Mouse (Mus musculus) limb, embryonic 12.5 days (tissue): ENCODE measurements around the gene Cebpg. TPM values are rescaled to one million over a fixed set of nuclear protein-coding genes. Genes with fewer than 3 reads are reported as not detected.

ENCODE experiments used
- ATAC-seq: fragments of 200-750 bp; cut with Nextera tagmentation; 2 replicates; pipeline ENCODE4 v1.8.0; 2017; ENCODE audit warnings: low read depth, moderate TSS enrichment; ENCODE audit not compliant: insufficient number of reproducible peaks, insufficient read depth, low FRiP score, low TSS enrichment
- H3K27ac ChIP-seq: fragments of 300-500 bp; sonication (generic); 2 replicates; pipeline ENCODE4 v1.5.1; 2016; ENCODE audit warnings: mild to moderate bottlenecking, moderate library complexity
- H3K27me3 ChIP-seq: fragments of 300-500 bp; sonication (generic); 2 replicates; pipeline ENCODE4 v1.6.1; 2016; ENCODE audit warnings: mild to moderate bottlenecking, moderate library complexity
- H3K36me3 ChIP-seq: fragments of 300-500 bp; sonication (generic); 2 replicates; pipeline ENCODE4 v1.6.1; 2016; ENCODE audit warnings: mild to moderate bottlenecking, moderate library complexity
- H3K4me1 ChIP-seq: fragments of 300-500 bp; sonication (generic); replicated peaks from 2 replicates; pipeline ENCODE4 v1.6.1; 2016
- H3K4me2 ChIP-seq: fragments of 300-500 bp; sonication (generic); 2 replicates; pipeline ENCODE4 v1.6.1; 2016; ENCODE audit warnings: mild to moderate bottlenecking, moderate library complexity
- H3K4me3 ChIP-seq: fragments of 300-500 bp; sonication (generic); replicated peaks from 2 replicates; pipeline ENCODE4 v1.5.1; 2016; ENCODE audit warnings: mild to moderate bottlenecking
- H3K9ac ChIP-seq: fragments of 300-500 bp; sonication (generic); replicated peaks from 2 replicates; pipeline ENCODE4 v1.6.1; 2016; ENCODE audit warnings: mild to moderate bottlenecking, moderate library complexity
- H3K9me3 ChIP-seq: fragments of 300-500 bp; sonication (generic); 2 replicates; pipeline ENCODE4 v1.6.1; 2016; ENCODE audit warnings: mild to moderate bottlenecking, moderate library complexity
- WGBS: fragments of 180-500 bp; shearing (Covaris S2); methylation state at CpG from one replicate; pipeline ENCODE4 v1.1.7; 2016; 5-methylcytosine and 5-hydroxymethylcytosine counted together
- polyA plus RNA-seq: library from polyadenylated mRNA; unstranded; fragments of >200 nt; fragmentation: Nextera tagmentation; extraction: Ambion mirVana; gene quantifications from 2 replicates; pipeline ENCODE4 v1.2.1, GENCODE M21; 2016

Gene Cebpg
- polyA plus RNA-seq, 1 experiment from 2014 or later, result 58.0 TPM

- no peak overlapping the region for H3K4me3 ChIP-seq
- peaks cover 20% of the 10 kb centered on the region for H3K36me3 ChIP-seq
- 94% methylated on average over 3 of the region's 3 CpGs for WGBS
- H3K4me1 ChIP-seq, result peaks cover 11% of the 10 kb centered on the region
- ATAC-seq, result no peak
- no peaks in the 10 kb centered on the region for H3K9me3 ChIP-seq
- no peak overlapping the region for H3K27ac ChIP-seq
- H3K27me3 ChIP-seq, result no peaks in the 10 kb centered on the region
- no peak overlapping the region for H3K9ac ChIP-seq
- no peak overlapping the region for H3K4me2 ChIP-seq
These were observed 3.2 kb downstream of the Cebpg start for GRCm38 (mm10) chr7:35053161-35053560.

GRCm38 (mm10) chr7:35050540-35050939, 5.8 kb downstream of the Cebpg start:
- no peaks in the 10 kb centered on the region for H3K27me3 ChIP-seq
- H3K4me3 ChIP-seq, result no peak overlapping the region
- H3K9ac ChIP-seq, result no peak overlapping the region
- WGBS, result 96% methylated on average over 12 of the region's 12 CpGs
- peaks cover 11% of the 10 kb centered on the region for H3K4me1 ChIP-seq
- ATAC-seq, result no peak
- H3K9me3 ChIP-seq, result no peaks in the 10 kb centered on the region
- no peak overlapping the region for H3K27ac ChIP-seq
- H3K36me3 ChIP-seq, result peaks cover 41% of the 10 kb centered on the region
- no peak overlapping the region for H3K4me2 ChIP-seq

GRCm38 (mm10) chr7:35046091-35046490, 10.3 kb downstream of the Cebpg start:
- Histone ChIP-seq H3K9ac (no peak overlapping the region), H3K27me3 (no peaks in the 10 kb centered on the region), H3K4me3 (no peak overlapping the region), H3K4me1 (peaks cover 13% of the 10 kb centered on the region), H3K27ac (no peak overlapping the region), H3K4me2 (no peak overlapping the region), H3K36me3 (peaks cover 80% of the 10 kb centered on the region), H3K9me3 (no peaks in the 10 kb centered on the region)
- 99% methylated on average over 4 of the region's 4 CpGs for WGBS
- no peak for ATAC-seq

- H3K27ac ChIP-seq, result no peak overlapping the region
- H3K4me3 ChIP-seq, result no peak overlapping the region
- WGBS, result 81% methylated on average over 2 of the region's 2 CpGs
- no peak overlapping the region for H3K4me2 ChIP-seq
- no peaks in the 10 kb centered on the region for H3K9me3 ChIP-seq
- peaks cover 13% of the 10 kb centered on the region for H3K4me1 ChIP-seq
- H3K9ac ChIP-seq, result no peak overlapping the region
- ATAC-seq, result no peak
- H3K27me3 ChIP-seq, result no peaks in the 10 kb centered on the region
- H3K36me3 ChIP-seq, result peaks cover 80% of the 10 kb centered on the region
These were observed 11.7 kb downstream of the Cebpg start for GRCm38 (mm10) chr7:35044719-35045118.

- Histone ChIP-seq H3K27me3 (no peaks in the 10 kb centered on the region), H3K4me1 (peaks cover 13% of the 10 kb centered on the region), H3K27ac (no peak overlapping the region), H3K4me2 (no peak overlapping the region), H3K9ac (no peak overlapping the region), H3K36me3 (peaks cover 84% of the 10 kb centered on the region), H3K9me3 (no peaks in the 10 kb centered on the region), H3K4me3 (no peak overlapping the region)
- no peak for ATAC-seq
- 96% methylated on average over 10 of the region's 10 CpGs for WGBS
These were observed 13.0 kb downstream of the Cebpg start for GRCm38 (mm10) chr7:35043266-35043817.

GRCm38 (mm10) chr7:35042759-35043217, 13.6 kb downstream of the Cebpg start:
- 0 out of 2 replicates have a peak, but pooled peaks have one; percentile 59 for ATAC-seq
- peaks cover 13% of the 10 kb centered on the region for H3K4me1 ChIP-seq
- H3K4me2 ChIP-seq, result no peak overlapping the region
- H3K27me3 ChIP-seq, result no peaks in the 10 kb centered on the region
- H3K4me3 ChIP-seq, result no peak overlapping the region
- no peaks in the 10 kb centered on the region for H3K9me3 ChIP-seq
- WGBS, result 28% methylated on average over 5 of the region's 5 CpGs
- no peak overlapping the region for H3K27ac ChIP-seq
- peaks cover 89% of the 10 kb centered on the region for H3K36me3 ChIP-seq
- no peak overlapping the region for H3K9ac ChIP-seq

GRCm38 (mm10) chr7:35042209-35042554, 14.2 kb downstream of the Cebpg start:
- Histone ChIP-seq H3K4me1 (peaks cover 13% of the 10 kb centered on the region), H3K4me3 (no peak overlapping the region), H3K9me3 (no peaks in the 10 kb centered on the region), H3K9ac (no peak overlapping the region), H3K27me3 (no peaks in the 10 kb centered on the region), H3K36me3 (peaks cover 90% of the 10 kb centered on the region), H3K4me2 (no peak overlapping the region), H3K27ac (no peak overlapping the region)
- ATAC-seq, result no peak

GRCm38 (mm10) chr7:35041286-35042208, 14.8 kb downstream of the Cebpg start:
- peaks cover 83% of the 10 kb centered on the region for H3K36me3 ChIP-seq
- no peaks in the 10 kb centered on the region for H3K27me3 ChIP-seq
- H3K4me3 ChIP-seq, result no peak overlapping the region
- no peaks in the 10 kb centered on the region for H3K9me3 ChIP-seq
- ATAC-seq, result no peak
- H3K4me2 ChIP-seq, result no peak overlapping the region
- WGBS, result 84% methylated on average over 2 of the region's 2 CpGs
- H3K9ac ChIP-seq, result no peak overlapping the region
- H3K4me1 ChIP-seq, result peaks cover 14% of the 10 kb centered on the region
- no peak overlapping the region for H3K27ac ChIP-seq

GRCm38 (mm10) chr7:35040176-35040972, 16.0 kb downstream of the Cebpg start:
- Histone ChIP-seq H3K9me3 (no peaks in the 10 kb centered on the region), H3K4me1 (peaks cover 21% of the 10 kb centered on the region), H3K4me2 (no peak overlapping the region), H3K27ac (no peak overlapping the region), H3K27me3 (no peaks in the 10 kb centered on the region), H3K9ac (no peak overlapping the region), H3K36me3 (peaks cover 77% of the 10 kb centered on the region), H3K4me3 (no peak overlapping the region)
- no peak for ATAC-seq
- 82% methylated on average over 9 of the region's 9 CpGs for WGBS

GRCm38 (mm10) chr7:35037408-35037807, 19.0 kb downstream of the Cebpg start:
- Histone ChIP-seq H3K9me3 (no peaks in the 10 kb centered on the region), H3K4me1 (peaks cover 8% of the 10 kb centered on the region), H3K4me3 (no peak overlapping the region), H3K9ac (no peak overlapping the region), H3K4me2 (no peak overlapping the region), H3K36me3 (peaks cover 76% of the 10 kb centered on the region), H3K27me3 (no peaks in the 10 kb centered on the region), H3K27ac (no peak overlapping the region)
- no peak for ATAC-seq
- 77% methylated on average over 6 of the region's 6 CpGs for WGBS

- H3K36me3 ChIP-seq, result peaks cover 80% of the 10 kb centered on the region
- no peaks in the 10 kb centered on the region for H3K27me3 ChIP-seq
- H3K4me2 ChIP-seq, result no peak overlapping the region
- no peak overlapping the region for H3K9ac ChIP-seq
- H3K9me3 ChIP-seq, result no peaks in the 10 kb centered on the region
- H3K27ac ChIP-seq, result peak overlapping the region; percentile 50; the same call in 1 of the 2 replicates
- no peak overlapping the region for H3K4me3 ChIP-seq
- peaks cover 8% of the 10 kb centered on the region for H3K4me1 ChIP-seq
- no peak; the same call in 1 of the 2 replicates for ATAC-seq
- 75% methylated on average over 5 of the region's 5 CpGs for WGBS
These were observed 20.1 kb downstream of the Cebpg start for GRCm38 (mm10) chr7:35036266-35036731.
